Mouse (Mus musculus) C3H10T1/2 (cell line): ENCODE measurements around the gene Krtcap3. TPM values are rescaled to one million over a fixed set of nuclear protein-coding genes. Genes with fewer than 3 reads are reported as not detected.

ENCODE experiments used
- polyA plus RNA-seq, 2 experiments: library from polyadenylated mRNA; unstranded; fragments of >200 nt; fragmentation: generic; extraction: Trizol; gene quantifications; one replicate each; pipeline ENCODE4 v1.2.1; 2012; ENCODE audit warnings: missing spikeins in 2 of 2

Gene Krtcap3
- polyA plus RNA-seq, result 1 to 10 TPM in 1 of 2 experiments, under 1 TPM in 1; 0.06 to 4.5 TPM

DNA sequence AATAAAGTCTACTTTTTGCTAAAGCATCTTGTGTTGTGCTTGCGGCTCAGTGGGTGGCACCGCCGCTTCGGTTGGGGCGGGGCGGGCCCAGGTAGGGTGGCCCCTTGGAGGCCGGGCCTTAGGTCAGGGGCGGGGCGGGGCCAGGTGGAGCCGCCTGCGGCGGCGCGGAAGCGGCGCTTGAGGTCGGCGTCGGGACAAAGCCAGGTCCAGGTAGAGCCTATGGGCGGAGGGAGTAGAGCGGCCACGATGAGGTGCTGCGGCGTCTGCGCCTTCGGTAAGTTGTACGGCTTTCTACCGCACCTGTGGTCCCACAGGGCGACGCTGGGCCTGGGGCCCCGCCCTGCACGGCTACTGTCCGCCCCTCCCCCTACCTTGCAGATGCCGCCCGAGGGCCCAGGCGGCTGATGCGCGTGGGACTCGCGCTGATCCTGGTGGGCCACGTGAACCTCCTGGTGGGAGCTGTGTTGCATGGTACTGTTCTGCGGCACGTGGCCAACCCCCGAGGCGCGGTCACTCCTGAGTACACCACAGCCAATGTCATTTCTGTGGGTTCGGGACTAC, at the start of gene Krtcap3:
Krtcap3 (plus strand) TSS at position 151 of the 561 bp plus-strand sequence.

DNA sequence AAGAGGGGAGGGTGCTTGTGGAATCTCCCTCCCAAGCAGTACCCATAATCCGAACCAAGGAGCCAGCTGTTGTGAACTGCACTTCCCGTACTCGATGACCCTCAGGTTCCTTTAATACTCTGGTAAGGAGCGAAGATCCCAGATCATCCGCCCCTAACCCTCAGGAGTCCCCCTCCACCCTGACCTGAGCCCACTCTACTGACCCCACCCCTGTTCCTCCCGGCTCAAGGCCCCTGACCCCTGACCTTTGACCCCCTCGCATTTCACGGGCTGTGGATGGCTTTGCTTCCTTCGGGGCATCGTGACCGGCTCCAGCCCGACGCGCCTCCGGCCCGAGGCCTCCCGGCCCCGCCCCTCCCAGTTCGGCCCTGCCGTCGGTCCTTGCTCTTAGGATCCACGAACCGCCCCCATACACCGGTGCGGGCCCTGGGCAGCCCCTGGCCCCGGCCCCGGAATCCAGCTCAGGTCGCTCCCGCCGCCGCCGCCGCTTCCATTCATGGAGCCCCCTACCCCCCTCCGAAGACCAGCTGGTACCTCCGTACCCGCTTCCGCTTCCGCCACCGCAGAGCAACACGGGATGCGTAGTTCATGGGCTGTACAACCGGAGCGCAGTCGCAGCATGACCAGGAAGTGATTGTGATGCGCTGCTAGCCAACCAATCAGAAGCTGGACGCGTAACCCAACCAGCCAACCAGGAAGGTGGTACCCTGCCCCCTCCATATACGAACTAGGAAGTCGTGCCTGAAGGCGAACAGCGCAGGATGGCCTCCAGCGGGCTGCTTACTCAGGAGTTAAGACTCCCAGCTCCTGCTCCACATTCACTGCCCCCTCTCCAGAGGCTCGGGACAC, 49.5 kb upstream of the Krtcap3 start, which contains the start of gene Zfp513:
Zfp513 (minus strand) TSS at position 562 of the 849 bp plus-strand sequence.

DNA sequence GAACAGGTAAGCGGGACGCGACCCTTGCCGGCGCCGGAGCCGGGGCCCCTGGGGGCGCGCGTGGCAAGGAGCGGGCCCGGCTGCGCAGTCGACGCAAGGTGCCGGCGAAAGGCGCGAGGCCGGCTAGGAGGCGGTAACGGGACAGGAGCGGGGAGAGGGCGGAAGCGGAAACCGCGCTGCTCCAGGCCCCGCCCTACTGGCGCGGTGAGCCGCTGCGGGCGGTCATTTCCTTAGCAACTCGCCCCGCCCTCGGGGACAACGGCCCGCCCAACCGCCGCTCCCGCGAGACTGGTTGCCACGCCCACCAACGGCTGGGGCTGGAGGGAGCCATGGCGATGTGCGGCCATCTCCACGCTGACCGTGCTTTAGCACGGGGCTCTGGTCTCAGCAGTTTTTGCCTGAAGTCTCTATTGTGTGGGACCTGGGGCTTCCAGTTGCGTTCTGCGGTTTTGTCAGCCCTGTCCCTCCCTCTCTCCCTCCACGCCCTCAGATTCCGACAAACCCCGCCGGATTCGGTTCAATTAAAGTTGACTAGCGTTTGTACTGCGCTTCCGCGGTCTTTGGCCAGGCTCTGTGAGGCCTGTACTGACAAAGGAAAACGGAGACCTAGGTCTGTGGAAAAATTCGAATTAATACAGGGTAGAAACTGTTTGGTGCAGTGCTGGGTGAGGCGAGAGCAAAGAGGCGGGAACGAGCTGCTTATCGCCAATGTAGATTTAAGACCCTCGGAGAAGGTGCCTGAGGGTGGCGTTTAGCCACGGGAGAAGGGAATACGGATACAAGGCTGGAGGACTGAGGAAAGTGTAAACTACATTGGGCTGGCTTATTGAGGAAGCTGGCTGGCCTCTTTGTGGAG, 30.8 kb upstream of the Krtcap3 start, which contains the start of gene Ppm1g:
Ppm1g (minus strand) TSS at position 240 of the 856 bp plus-strand sequence.

DNA sequence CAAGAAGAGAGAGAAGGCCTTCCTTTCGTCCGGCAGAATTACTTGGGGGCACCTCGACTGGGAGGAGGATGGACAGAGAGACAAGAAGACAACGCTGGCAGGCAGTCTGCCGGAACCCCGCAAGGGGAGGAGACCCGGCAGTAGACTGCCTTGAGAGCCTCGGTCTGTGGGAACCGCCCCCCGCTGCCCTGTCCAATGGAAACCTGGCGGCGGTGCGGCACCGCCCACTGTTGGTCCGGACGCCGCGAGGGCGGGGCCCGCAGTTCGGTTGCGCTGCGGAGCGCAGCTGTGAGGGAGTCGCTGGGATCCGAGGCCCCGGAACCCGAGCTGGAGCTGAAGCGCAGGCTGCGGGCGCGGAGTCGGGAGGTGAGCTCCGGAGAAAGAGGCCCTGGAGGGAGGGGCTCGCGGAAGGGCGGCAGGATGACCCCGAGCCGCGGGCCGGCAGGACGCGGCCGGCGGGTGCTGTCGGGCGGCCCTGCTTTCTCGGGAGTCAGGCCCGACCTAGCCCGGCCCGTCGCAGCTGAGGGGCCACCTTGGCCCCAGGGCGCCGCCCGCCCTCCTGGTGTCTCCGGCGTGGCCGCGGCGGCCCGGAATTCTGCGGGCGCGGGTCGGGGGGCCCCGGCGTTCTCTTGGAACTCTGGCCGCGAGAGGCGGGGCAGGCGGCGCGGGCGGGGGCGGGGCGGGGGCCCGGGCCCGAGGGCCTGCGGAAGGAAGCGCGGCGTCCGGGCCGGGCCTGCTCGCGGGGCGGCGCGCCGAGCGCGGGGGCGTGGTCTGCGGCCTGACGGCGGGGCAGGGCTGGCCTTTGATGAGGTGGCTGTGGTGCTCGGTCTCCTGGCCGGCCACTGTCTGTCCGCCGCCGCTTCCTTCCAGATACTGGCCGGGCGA, 10.6 kb upstream of the Krtcap3 start, which contains the start of the genes Nrbp1 and Gm9970:
Nrbp1 (plus strand) TSS at position 228 of the 885 bp plus-strand sequence.
Gm9970 (minus strand) TSS at position 596 of the 885 bp plus-strand sequence.

DNA sequence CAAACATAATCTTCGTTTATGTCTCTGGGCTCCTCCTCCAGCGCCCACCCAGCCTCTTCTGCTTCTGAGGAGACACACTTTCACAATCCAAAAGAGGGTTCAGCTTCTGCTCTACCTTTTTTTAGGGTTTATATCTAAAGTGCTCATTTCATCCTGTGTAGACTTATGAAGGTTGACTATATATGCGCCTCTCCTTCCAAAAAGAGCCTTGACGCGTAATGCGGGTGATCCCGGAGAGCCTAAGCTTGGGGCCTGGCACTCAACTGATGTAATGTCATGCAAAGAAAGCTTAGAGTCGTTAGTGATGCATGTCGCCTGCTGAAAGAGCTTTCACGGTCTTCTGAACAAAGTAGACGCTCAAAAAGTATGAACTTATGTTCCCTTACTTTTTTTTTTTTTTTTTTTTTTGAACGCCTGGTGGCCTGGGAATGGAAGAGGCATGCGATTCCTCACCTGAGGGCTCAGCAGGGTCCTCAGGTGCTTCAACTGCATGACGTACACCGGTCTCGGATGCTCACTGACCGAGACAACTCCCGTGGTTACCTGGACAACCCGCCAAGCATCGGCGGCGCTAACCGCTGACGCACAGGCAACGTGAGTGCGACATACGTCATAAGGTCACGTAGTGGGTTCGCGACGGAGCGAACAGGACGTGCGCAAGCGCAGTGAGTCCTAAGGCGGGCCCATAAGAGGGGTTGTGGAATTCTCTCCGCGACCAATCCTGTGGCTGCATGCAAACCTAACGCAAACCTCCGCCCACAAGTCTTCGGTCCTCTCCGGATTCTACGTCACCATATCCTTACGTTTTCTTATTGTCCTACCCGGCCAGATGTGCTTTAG, 39.2 kb downstream of the Krtcap3 start, which contains the start of gene Ift172:
Ift172 (minus strand) TSS at position 596 of the 840 bp plus-strand sequence.

DNA sequence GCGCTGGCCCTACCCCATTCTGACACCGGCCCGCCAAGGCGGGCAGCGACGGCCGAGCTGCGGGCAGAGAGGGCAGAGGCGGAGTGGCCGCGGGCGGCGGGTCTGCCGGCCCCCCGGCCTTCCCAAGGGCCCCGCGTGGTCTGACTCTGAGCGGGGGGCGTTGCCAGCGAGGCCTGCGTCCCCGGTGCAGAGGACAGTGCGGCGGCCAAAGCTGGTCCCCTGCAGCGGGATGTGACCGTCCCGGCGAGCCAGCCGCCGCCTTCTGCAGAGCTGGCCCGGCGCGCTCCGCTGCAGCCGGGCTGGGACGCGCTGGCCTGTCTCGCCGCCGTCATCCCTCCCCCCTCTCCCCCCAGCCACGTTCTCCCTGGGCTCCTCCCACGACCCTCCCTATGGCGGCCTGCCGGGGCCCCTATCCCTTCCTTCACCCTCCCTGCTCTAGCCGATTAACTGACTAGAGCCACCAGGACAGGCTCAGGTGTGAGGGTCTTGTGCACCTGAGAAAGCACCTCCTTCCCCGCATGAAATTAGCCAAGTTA, 44.2 kb downstream of the Krtcap3 start, which contains the start of gene Fndc4:
Fndc4 (minus strand) TSS at position 475 of the 536 bp plus-strand sequence.

DNA sequence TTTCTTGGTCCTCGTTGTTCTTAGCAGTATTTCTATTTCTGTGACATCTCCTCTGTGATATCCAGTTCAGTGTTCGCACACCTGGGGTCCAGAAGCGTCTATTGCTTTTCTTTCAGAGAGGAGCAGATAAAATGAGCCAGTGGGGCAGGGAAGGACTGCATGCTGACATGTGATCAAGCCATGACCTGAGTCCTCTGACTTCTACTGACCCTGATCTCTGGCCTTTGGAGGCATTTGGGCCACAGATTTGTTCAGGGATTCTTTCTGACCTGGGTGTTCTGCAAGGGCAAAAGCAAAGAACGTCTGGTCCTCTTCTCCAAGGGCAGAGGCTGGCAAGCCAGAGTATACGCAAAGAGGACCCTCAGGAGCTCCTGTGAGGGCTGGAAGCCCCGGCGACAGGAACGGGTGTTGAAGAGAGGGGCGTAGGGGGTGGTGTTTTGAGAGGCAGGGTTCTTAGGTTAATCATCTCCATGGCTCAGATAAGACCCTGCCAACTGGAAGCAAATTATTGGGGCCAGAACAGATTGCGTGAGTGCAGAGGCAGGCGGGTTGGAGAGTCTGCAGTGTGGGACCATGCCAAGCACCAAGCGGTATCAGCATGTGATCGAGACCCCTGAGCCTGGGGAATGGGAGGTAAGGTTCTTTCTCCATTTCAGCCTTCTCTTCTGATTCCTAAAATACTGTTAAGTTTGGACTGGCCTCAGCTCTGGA, 45.7 kb downstream of the Krtcap3 start, which contains the start of gene Gckr:
Gckr (plus strand) TSS at position 397 of the 711 bp plus-strand sequence.

Other genes with a start within 250 kb of the Krtcap3 start
- gene Atraid, start 203.4 kb upstream of the Krtcap3 start, polyA plus RNA-seq, result 100 to 1,000 TPM in 1 of 2 experiments, 10 to 100 TPM in 1; 87.3 to 332 TPM
- 1 to 10 TPM; 4.7 to 5.6 TPM for gene Slc5a6, start 202.8 kb upstream of the Krtcap3 start, polyA plus RNA-seq
- 10 to 100 TPM; 17.9 to 34.9 TPM for gene Cad, start 196.9 kb upstream of the Krtcap3 start, polyA plus RNA-seq
- not detected for gene Dnajc5g, start 145.4 kb upstream of the Krtcap3 start, polyA plus RNA-seq
- gene Slc30a3, start 143.5 kb upstream of the Krtcap3 start, polyA plus RNA-seq, result 1 to 10 TPM in 1 of 2 experiments, under 1 TPM in 1; 0.47 to 3.0 TPM
- under 1 TPM; 0.04 to 0.61 TPM for gene Trim54, start 135.0 kb upstream of the Krtcap3 start, polyA plus RNA-seq
- not detected for gene Ucn, start 112.9 kb upstream of the Krtcap3 start, polyA plus RNA-seq
- 10 to 100 TPM; 21.8 to 85.3 TPM for gene Mpv17, start 97.4 kb upstream of the Krtcap3 start, polyA plus RNA-seq
- 1 to 10 TPM in 1 of 2 experiments, under 1 TPM in 1; 0.32 to 2.0 TPM for gene Gm29609, start 71.8 kb upstream of the Krtcap3 start, polyA plus RNA-seq
- 10 to 100 TPM; 17.7 to 36.2 TPM for gene Gtf3c2, start 71.5 kb upstream of the Krtcap3 start, polyA plus RNA-seq
- gene Snx17, start 58.5 kb upstream of the Krtcap3 start, polyA plus RNA-seq, result 100 to 1,000 TPM; 166 to 169 TPM
- gene Eif2b4, start 58.3 kb upstream of the Krtcap3 start, polyA plus RNA-seq, result 10 to 100 TPM; 36.4 to 57.5 TPM
- gene Zfp513, start 49.4 kb upstream of the Krtcap3 start, polyA plus RNA-seq, result 10 to 100 TPM in 1 of 2 experiments, 1 to 10 TPM in 1; 8.8 to 22.4 TPM
- 100 to 1,000 TPM in 1 of 2 experiments, 10 to 100 TPM in 1; 90.1 to 144 TPM for gene Ppm1g, start 31.0 kb upstream of the Krtcap3 start, polyA plus RNA-seq
- gene Nrbp1, start 10.8 kb upstream of the Krtcap3 start, polyA plus RNA-seq, result 100 to 1,000 TPM in 1 of 2 experiments, 10 to 100 TPM in 1; 54.1 to 114 TPM
- under 1 TPM in 1 of 2 experiments, not detected in 1; 0.33 TPM for gene Gm9970, start 10.5 kb upstream of the Krtcap3 start, polyA plus RNA-seq
- 10 to 100 TPM in 1 of 2 experiments, 1 to 10 TPM in 1; 6.9 to 36.9 TPM for gene Ift172, start 39.4 kb downstream of the Krtcap3 start, polyA plus RNA-seq
- 10 to 100 TPM; 18.9 to 26.1 TPM for gene Fndc4, start 44.4 kb downstream of the Krtcap3 start, polyA plus RNA-seq
- gene Gckr, start 45.8 kb downstream of the Krtcap3 start, polyA plus RNA-seq, result not detected
- 10 to 100 TPM in 1 of 2 experiments, 1 to 10 TPM in 1; 1.8 to 20.1 TPM for gene Zfp512, start 200.7 kb downstream of the Krtcap3 start, polyA plus RNA-seq
- gene 4930548H24Rik, start 234.0 kb downstream of the Krtcap3 start, polyA plus RNA-seq, result under 1 TPM in 1 of 2 experiments, not detected in 1; 0.06 TPM
- gene Gpn1, start 243.1 kb downstream of the Krtcap3 start, polyA plus RNA-seq, result 10 to 100 TPM; 13.4 to 20.4 TPM